Mouse (Mus musculus) heart, adult 9 months (tissue): Measurements from ENCODE around the gene Olfr1320.
"Not testable (repeated sequence)": the region's sequence is repeated elsewhere in the genome, so short reads cannot be mapped to it uniquely, and the experiment has no call there.

Experiments used
- DNase-seq, 2 experiments: peaks; one replicate each; pipeline ENCODE4 v3.0.0; 2022; ENCODE audit warnings: low spot score in 2 of 2

The Olfr1320 gene

GRCm38 (mm10) chrX:49672033-49672432, at the start of gene Olfr1320:
TSS of gene Olfr1320 (plus strand) at chrX:49672333.
- no peak for DNase-seq

GRCm38 (mm10) chrX:49627566-49627965, 44.6 kb upstream of the Olfr1320 start:
- DNase-seq = no peak

- no peak for DNase-seq
Observed at GRCm38 (mm10) chrX:49631195-49631594, 40.9 kb upstream of the Olfr1320 start.

- not testable (repeated sequence) for DNase-seq
Observed at GRCm38 (mm10) chrX:49660781-49661180, 11.4 kb upstream of the Olfr1320 start.
